Mouse (Mus musculus) heart, adult 2 months (tissue): ENCODE measurements around the gene Cel.

Experiments used
- CTCF ChIP-seq: fragments of 200-600 bp; IDR thresholded peaks from 2 replicates; pipeline ENCODE4 v1.8.1; 2022; ENCODE audit warnings: antibody characterized with exemption, mild to moderate bottlenecking, moderate library complexity
- POLR2A ChIP-seq: fragments of 200-500 bp; IDR thresholded peaks from 2 replicates; pipeline ENCODE4 v1.6.1; 2011; ENCODE audit warnings: mild to moderate bottlenecking, low read depth, low read length, control low read depth; ENCODE audit not compliant: insufficient read depth

DNA sequence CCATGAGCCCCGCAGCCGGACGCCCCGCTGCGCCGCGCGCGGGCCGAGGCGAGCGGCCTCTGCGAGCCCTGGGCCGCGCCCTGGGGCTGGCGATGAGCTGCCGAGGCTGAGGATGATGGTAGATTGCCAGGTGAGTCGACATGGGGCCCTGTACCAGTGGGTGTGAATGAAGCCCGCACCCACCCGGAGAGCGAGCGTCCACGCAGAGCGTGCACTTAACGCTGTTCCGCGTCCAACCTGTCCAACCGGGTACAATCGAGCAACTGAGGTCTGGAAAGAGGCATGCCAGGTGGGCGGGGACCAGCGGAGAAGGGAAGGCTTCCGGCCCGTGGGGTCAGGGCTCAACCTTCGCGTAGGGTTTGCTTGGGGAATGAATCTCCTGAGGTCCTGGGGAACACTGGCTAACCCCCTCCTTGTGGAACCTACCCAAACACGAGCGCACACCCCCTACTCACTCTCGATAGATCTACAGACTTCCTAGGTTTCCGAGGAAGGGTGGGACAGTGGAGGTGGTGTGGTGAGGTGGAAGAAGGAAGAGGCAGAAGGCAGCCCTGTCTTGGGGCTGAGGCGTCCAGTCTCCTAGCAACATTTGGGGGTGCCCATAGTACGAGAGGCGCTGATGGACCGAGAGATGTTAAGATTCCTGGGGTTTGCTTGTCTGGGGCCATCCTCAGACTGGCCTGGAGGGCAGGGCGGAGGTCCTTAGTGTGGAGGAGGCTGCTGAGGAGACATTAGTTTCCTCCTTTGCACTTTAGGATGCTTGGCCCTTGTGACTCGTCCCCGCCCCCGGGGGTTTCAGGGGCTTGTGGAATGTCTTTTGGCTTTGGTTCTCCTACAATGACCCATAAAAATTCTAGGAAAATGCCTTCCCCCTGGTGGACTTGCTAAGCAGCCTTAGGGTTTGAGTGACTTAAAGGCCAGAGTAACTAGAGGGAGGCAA lies 49.5 kb downstream of the Cel start:
- TF ChIP-seq POLR2A: no peak
- TF ChIP-seq CTCF: no peak
